Mouse (Mus musculus): ENCODE measurements around the gene BC017158. TPM values are rescaled to one million over a fixed set of nuclear protein-coding genes. Genes with fewer than 3 reads are reported as not detected.

The BC017158 gene
- polyA plus RNA-seq, 1 experiment from 2014 or later: 32.6 TPM

DNA sequence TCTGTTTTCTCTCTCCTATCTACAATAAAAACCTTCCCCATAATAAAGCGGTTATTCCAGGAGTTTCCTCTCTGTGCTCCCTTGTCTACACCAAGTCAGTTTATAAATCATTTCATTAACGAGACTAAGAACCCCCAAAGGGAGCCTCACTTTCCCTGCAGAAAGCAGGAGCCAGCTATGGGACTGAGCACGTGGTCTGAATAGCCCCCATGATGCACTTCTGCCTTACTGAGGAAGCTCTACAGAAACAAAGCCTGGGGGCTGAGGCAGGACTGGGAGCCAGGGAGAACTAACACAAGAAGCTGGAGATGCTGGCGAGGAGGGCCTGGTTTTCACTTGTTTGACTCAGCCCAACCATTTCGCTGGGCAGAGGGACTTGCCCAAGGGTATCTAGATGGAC, 13.9 kb downstream of the BC017158 start:
- Histone ChIP-seq H3K4me2 (replicated peaks; ENCODE audit: low read depth) (no peak overlapping the region), H3K27ac (ENCODE audit: low read depth, low read length) (no peak overlapping the region), H3K4me1 (replicated peaks; ENCODE audit: control insufficient read depth, insufficient read depth, low read length) (0 out of 2 replicates have a peak, but pooled peaks cover 6% of the 10 kb centered on the region), H3K36me3 (ENCODE audit: control insufficient read depth, insufficient read depth) (peaks cover 52% of the 10 kb centered on the region), H3K9ac (ENCODE audit: low read depth, low read length) (no peak overlapping the region), H3K4me3 (ENCODE audit: low read depth, low read length) (no peak overlapping the region), H3K27me3 (replicated peaks; ENCODE audit: control insufficient read depth, insufficient read depth, low read length) (no peaks in the 10 kb centered on the region), H3K9me3 (ENCODE audit: control insufficient read depth) (no peaks in the 10 kb centered on the region)
- no peak for TF ChIP-seq CTCF (IDR thresholded peaks at IDR 0.05; ENCODE audit: low read depth)
- no peak for ATAC-seq
- 43% methylated on average over 5 of the region's 5 CpGs for WGBS

GRCm38 (mm10) chr7:128282532-128283244, 15.3 kb downstream of the BC017158 start:
- H3K9me3 ChIP-seq (ENCODE audit: control insufficient read depth): no peaks in the 10 kb centered on the region
- no peak overlapping the region for H3K9ac ChIP-seq (ENCODE audit: low read depth, low read length)
- no peak overlapping the region for H3K4me3 ChIP-seq (ENCODE audit: low read depth, low read length)
- H3K27me3 ChIP-seq (replicated peaks; ENCODE audit: control insufficient read depth, insufficient read depth, low read length): no peaks in the 10 kb centered on the region
- ATAC-seq: peak; percentile 75
- 23% methylated on average over 7 of the region's 7 CpGs for WGBS
- TF ChIP-seq CTCF (IDR thresholded peaks at IDR 0.05; ENCODE audit: low read depth): no peak
- H3K4me1 ChIP-seq (replicated peaks; ENCODE audit: control insufficient read depth, insufficient read depth, low read length): no peaks in the 10 kb centered on the region
- H3K27ac ChIP-seq (ENCODE audit: low read depth, low read length): peak overlapping the region; percentile 66
- peaks cover 55% of the 10 kb centered on the region for H3K36me3 ChIP-seq (ENCODE audit: control insufficient read depth, insufficient read depth)
- no peak overlapping the region for H3K4me2 ChIP-seq (replicated peaks; ENCODE audit: low read depth)

- Histone ChIP-seq H3K9me3 (ENCODE audit: control insufficient read depth) (no peaks in the 10 kb centered on the region), H3K27me3 (replicated peaks; ENCODE audit: control insufficient read depth, insufficient read depth, low read length) (no peaks in the 10 kb centered on the region), H3K4me3 (ENCODE audit: low read depth, low read length) (no peak overlapping the region), H3K36me3 (ENCODE audit: control insufficient read depth, insufficient read depth) (peaks cover 54% of the 10 kb centered on the region), H3K9ac (ENCODE audit: low read depth, low read length) (no peak overlapping the region), H3K4me2 (replicated peaks; ENCODE audit: low read depth) (no peak overlapping the region), H3K4me1 (replicated peaks; ENCODE audit: control insufficient read depth, insufficient read depth, low read length) (no peaks in the 10 kb centered on the region), H3K27ac (ENCODE audit: low read depth, low read length) (no peak overlapping the region)
- WGBS: 91% methylated on average over 11 of the region's 11 CpGs
- no peak for TF ChIP-seq CTCF (IDR thresholded peaks at IDR 0.05; ENCODE audit: low read depth)
- no peak for ATAC-seq
Measured at GRCm38 (mm10) chr7:128281765-128282164, 16.2 kb downstream of the BC017158 start.

GRCm38 (mm10) chr7:128279750-128280149, 18.2 kb downstream of the BC017158 start:
- no peak for ATAC-seq
- H3K27me3 ChIP-seq (replicated peaks; ENCODE audit: control insufficient read depth, insufficient read depth, low read length): no peaks in the 10 kb centered on the region
- 94% methylated on average over 4 of the region's 4 CpGs for WGBS

DNA sequence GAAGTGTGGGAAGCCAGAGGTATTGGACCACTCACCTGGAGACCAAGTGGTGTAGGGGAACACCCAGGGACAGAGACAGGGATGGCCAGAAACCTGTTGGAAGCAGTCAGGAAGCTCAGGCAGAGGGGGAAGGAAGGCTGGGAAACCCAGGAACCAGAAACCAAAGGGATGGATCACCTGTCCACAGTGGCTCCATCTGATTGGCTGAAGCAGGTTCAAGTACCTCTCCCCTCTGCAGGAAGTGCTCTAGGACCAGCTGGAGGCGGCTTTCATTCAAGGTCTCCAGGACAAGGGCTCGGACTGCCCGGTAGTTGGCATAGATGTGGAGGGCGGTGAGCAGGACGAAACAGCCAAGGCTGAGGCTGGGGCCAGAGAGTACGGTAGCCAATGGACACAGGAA, 21.9 kb downstream of the BC017158 start:
- H3K27ac ChIP-seq (ENCODE audit: low read depth, low read length): no peak overlapping the region
- ATAC-seq: no peak
- H3K9ac ChIP-seq (ENCODE audit: low read depth, low read length): no peak overlapping the region
- H3K4me3 ChIP-seq (ENCODE audit: low read depth, low read length): no peak overlapping the region
- H3K4me2 ChIP-seq (replicated peaks; ENCODE audit: low read depth): no peak overlapping the region
- H3K27me3 ChIP-seq (replicated peaks; ENCODE audit: control insufficient read depth, insufficient read depth, low read length): no peaks in the 10 kb centered on the region
- 97% methylated on average over 6 of the region's 6 CpGs for WGBS
- no peaks in the 10 kb centered on the region for H3K4me1 ChIP-seq (replicated peaks; ENCODE audit: control insufficient read depth, insufficient read depth, low read length)
- TF ChIP-seq CTCF (IDR thresholded peaks at IDR 0.05; ENCODE audit: low read depth): no peak
- H3K36me3 ChIP-seq (ENCODE audit: control insufficient read depth, insufficient read depth): peaks cover 84% of the 10 kb centered on the region
- H3K9me3 ChIP-seq (ENCODE audit: control insufficient read depth): no peaks in the 10 kb centered on the region

More at GRCm38 (mm10) chr7:128279750-128280149, 18.2 kb downstream of the BC017158 start:
- H3K4me2 ChIP-seq (replicated peaks; ENCODE audit: low read depth): no peak overlapping the region
- H3K27ac ChIP-seq (ENCODE audit: low read depth, low read length): no peak overlapping the region
- no peak overlapping the region for H3K4me3 ChIP-seq (ENCODE audit: low read depth, low read length)
- no peak for TF ChIP-seq CTCF (IDR thresholded peaks at IDR 0.05; ENCODE audit: low read depth)
- peaks cover 55% of the 10 kb centered on the region for H3K36me3 ChIP-seq (ENCODE audit: control insufficient read depth, insufficient read depth)
- H3K4me1 ChIP-seq (replicated peaks; ENCODE audit: control insufficient read depth, insufficient read depth, low read length): no peaks in the 10 kb centered on the region
- H3K9me3 ChIP-seq (ENCODE audit: control insufficient read depth): no peaks in the 10 kb centered on the region
- no peak overlapping the region for H3K9ac ChIP-seq (ENCODE audit: low read depth, low read length)

GRCm38 (mm10) chr7:128271496-128271895, 26.5 kb downstream of the BC017158 start:
- Histone ChIP-seq H3K36me3 (ENCODE audit: control insufficient read depth, insufficient read depth) (peaks cover 50% of the 10 kb centered on the region), H3K4me1 (replicated peaks; ENCODE audit: control insufficient read depth, insufficient read depth, low read length) (no peaks in the 10 kb centered on the region), H3K9me3 (ENCODE audit: control insufficient read depth) (no peaks in the 10 kb centered on the region), H3K27ac (ENCODE audit: low read depth, low read length) (no peak overlapping the region), H3K9ac (ENCODE audit: low read depth, low read length) (no peak overlapping the region), H3K27me3 (replicated peaks; ENCODE audit: control insufficient read depth, insufficient read depth, low read length) (no peaks in the 10 kb centered on the region), H3K4me2 (replicated peaks; ENCODE audit: low read depth) (no peak overlapping the region), H3K4me3 (ENCODE audit: low read depth, low read length) (no peak overlapping the region)
- ATAC-seq: no peak
- 92% methylated on average over 9 of the region's 9 CpGs for WGBS
- TF ChIP-seq CTCF (IDR thresholded peaks at IDR 0.05; ENCODE audit: low read depth): no peak

Data from intestine, postnatal 0 days (tissue).